Mouse (Mus musculus) A20 (cell line): ENCODE data around the gene Col15a1.
A peak's percentile ranks its signal among the peaks of the same experiment; 100 is the strongest.

Experiments
- DNase-seq: peaks from one replicate; pipeline ENCODE4 v3.0.0-alpha.2; 2011; ENCODE audit warnings: low read depth, low spot score

Col15a1 gene

DNA sequence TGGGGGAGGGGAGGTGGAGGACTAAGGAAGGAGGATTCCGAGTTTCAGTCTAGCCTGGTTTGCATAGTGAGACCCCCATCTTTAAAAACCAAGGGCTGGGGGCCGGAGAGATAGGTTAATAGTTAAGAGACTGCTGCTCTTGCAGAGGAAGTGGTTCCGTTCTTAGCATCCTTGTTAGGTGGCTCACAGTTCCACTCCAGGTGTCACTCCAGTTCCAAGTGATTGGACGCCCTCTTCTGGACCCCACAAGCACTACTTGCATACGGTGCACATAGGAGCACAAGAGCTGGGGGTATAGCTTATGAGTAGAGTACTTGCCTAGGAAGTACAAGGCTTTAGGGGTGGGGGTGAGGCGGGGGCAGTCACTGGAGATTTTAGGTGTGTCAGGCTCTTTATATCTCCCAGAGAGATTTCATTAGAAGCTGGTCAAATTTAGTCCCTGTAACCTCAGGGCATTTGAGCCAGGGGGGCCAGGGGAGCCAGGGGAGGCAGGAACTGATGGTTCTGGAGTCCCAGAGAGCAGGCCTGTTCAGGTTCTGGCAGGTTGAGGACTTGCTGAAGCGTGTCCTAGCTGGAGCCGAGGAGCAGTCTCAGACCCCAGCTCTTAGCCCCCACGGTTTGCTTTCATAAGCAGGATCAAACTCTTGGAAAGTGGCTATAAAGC is 143.6 kb downstream of the Col15a1 start:
- peak; percentile 93 for DNase-seq

DNA sequence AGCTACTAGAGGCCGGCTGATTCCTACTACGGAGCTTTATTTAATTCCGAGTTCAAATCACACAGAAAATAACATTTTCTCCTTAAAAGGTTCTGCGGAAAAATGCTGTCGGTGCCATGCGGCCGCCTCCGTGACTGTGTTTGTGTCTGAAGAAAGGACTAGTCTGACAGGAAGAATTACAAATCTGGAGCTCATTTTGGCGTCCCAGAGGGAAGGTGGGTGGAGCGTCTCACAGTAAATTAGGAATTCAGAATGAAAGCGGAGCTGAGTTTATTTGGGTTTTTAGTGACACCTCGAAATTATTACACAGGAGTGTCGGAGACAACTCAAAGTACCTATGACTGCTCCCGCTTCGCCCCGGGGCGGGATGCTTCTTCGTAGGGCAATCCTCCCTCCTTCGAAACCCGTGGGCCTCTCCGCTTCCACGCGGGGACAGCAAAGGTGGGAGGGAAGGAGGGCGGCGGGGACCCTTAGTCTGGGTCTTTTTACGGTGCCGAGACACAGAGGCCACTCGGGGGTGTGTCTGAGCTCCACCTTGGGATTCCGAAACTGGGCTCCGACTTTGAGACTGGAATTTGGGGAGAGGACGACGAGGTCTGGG is 144.2 kb downstream of the Col15a1 start:
- peak; percentile 71 for DNase-seq

DNA sequence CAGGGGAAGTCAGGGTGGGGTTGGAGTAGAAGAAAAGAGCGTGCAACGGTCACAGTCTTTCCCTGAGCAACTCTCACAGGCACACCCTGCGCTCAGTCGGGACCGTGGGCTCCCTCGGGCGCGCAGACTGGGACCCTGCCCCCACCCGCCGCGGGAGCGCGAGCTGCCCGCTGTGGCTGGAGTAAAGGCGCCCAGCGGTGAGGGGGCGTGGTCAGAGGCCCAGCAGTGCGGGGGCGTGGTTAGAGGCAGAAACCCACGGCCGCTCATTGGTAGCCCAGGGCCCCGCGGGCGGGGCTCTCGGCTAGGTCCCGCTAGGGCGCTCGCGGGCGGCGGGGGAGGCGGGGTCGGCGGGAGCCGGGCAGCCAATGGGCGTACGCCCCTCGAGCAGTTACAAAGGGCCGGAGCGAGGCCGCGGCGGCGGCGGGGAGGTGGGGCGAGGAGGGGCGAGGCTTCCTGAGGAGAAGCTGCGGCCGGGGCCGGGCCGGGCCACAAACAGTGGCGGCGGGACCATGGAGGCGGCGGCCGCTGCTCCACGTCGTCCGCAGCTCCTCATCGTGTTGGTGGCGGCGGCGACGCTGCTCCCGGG is 144.9 kb downstream of the Col15a1 start, which contains the start of gene Tgfbr1:
Gene Tgfbr1 (plus strand): TSS at position 420 of the 586 bp plus-strand sequence.
- DNase-seq, result peak; percentile 98

DNA sequence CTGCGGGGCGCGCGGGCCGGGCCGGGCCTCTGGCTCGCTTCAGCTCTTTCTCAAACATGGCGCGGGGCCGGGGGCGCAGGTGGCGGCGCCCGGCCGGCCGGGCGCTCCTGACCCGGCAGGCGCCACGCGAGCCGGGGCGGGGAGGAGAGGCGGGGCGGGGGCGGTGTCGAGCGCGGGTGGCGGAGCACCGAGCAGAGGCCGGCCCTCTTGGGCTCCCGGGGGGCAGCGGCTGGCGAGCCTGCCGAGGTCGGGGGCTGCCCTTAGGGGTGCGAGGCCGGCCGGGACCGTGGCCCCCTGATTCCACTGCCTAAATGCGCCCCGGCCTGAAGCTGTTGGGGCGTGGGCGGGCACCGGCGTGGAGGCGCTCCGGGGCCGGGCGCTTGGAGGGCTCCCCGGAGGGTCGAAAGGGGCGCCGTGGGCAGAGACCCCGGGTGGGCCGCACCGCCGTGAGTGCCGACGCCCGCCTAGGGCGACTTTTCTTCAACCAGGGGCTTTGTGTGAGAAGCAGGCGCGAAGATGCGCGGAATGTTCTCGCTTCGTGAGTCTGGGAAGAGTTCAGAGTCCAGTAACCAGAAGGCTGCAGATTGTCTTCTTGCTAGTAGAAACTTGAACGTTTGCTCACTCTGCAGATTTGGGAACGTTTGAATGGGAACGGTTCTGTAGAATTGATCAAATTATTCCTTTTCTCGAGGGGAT is 145.6 kb downstream of the Col15a1 start:
- peak; percentile 57 for DNase-seq

DNA sequence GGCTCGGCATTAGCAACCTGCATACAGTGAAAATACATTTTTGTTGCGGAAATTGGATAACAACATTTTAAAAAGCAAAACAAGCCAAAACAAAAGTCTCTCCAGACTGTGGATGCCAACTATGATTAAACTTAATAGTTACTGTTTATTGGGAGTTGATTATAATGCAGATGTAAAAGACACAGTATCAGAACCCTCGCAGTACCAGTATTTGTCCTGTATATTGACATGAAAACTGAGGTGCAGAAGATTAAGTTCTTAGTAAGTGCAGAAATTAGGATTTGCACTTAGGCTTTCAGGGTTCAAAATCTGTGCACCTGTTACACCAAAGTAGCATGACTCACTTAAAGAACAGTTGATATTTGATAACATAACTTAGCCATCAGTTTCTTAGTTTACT is 146.3 kb downstream of the Col15a1 start:
- no peak for DNase-seq

DNA sequence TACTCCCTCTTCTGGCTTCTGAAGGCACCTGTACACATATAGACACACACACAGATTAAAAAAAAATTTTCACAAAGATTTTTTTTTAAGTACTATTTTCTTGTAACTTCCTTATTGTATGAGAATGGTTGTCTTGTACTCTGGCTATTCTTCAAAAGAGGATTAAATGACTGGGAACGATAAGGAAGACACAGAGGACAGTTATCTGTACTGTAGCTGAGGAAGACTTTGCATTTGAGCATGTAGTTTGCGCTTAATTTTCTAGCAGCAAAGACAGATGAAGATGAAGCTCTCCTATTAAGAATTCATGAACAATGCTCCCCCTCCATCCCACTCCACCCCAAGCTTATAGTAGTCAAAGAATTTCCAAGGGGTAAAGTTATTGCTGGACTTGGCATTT is 154.7 kb downstream of the Col15a1 start:
- no peak for DNase-seq
